Mouse (Mus musculus): ENCODE results near the gene Rngtt. TPM values are rescaled to one million over a fixed set of nuclear protein-coding genes. Genes with fewer than 3 reads are reported as not detected.
"Not testable (repeated sequence)": the region's sequence is repeated elsewhere in the genome, so short reads cannot be mapped to it uniquely, and the experiment has no call there.

The Rngtt gene
- 1 to 10 TPM; 9.5 to 10.0 TPM for total RNA-seq (2021)

GRCm38 (mm10) chr4:33309764-33310757 is at the start of gene Rngtt:
Gene Rngtt, plus strand, starts transcription at chr4:33310311.
- DNase-seq: peak; percentile 95 to 96
- intact Hi-C loops (cut with DNase I): loop anchor here (5.0 kb wide), 2 partner anchors 278 to 1343 kb away; partner anchors contain the start of gene Ube2j1

GRCm38 (mm10) chr4:33260311-33260710 is 49.8 kb upstream of the Rngtt start:
- DNase-seq: no peak
- intact Hi-C loops (cut with DNase I): loop anchor here (2.0 kb wide), 1 partner anchor 14 kb away; no protein-coding TSS in a partner anchor

GRCm38 (mm10) chr4:33261311-33261753 is 48.8 kb upstream of the Rngtt start:
- DNase-seq: peak; percentile 91 to 92
- intact Hi-C loops (cut with DNase I): loop anchor here (1.0 to 2.0 kb wide), 2 partner anchors 11 to 15 kb away; no protein-coding TSS in a partner anchor

- intact Hi-C loops (cut with DNase I): no loop called here
- no peak for DNase-seq
Observed at GRCm38 (mm10) chr4:33262897-33263296, 47.2 kb upstream of the Rngtt start.

GRCm38 (mm10) chr4:33264979-33265726 is 45.0 kb upstream of the Rngtt start:
- DNase-seq: no peak
- intact Hi-C loops (cut with DNase I): loop anchor here (2.0 kb wide), 1 partner anchor 16 kb away; no protein-coding TSS in a partner anchor

GRCm38 (mm10) chr4:33270386-33271314 is 39.5 kb upstream of the Rngtt start:
- intact Hi-C loops (cut with DNase I): no loop called here
- DNase-seq: no peak

GRCm38 (mm10) chr4:33273437-33273836 is 36.7 kb upstream of the Rngtt start:
- DNase-seq: no peak
- intact Hi-C loops (cut with DNase I): no loop called here

GRCm38 (mm10) chr4:33281891-33282685 is 28.0 kb upstream of the Rngtt start:
- peak in 1 of 2 experiments; percentile 4 for DNase-seq
- intact Hi-C loops (cut with DNase I): loop anchor here (2.0 kb wide), 2 partner anchors 17 to 33 kb away; no protein-coding TSS in a partner anchor

- DNase-seq: no peak
- intact Hi-C loops (cut with DNase I): no loop called here
Observed at GRCm38 (mm10) chr4:33284083-33284880, 25.8 kb upstream of the Rngtt start.

GRCm38 (mm10) chr4:33285448-33285847 is 24.7 kb upstream of the Rngtt start:
- no peak for DNase-seq
- intact Hi-C loops (cut with DNase I): no loop called here

GRCm38 (mm10) chr4:33289106-33289650 is 20.9 kb upstream of the Rngtt start:
- intact Hi-C loops (cut with DNase I): no loop called here
- DNase-seq: no peak

GRCm38 (mm10) chr4:33290002-33290401 is 20.1 kb upstream of the Rngtt start, which contains the start of gene Pnrc1:
Gene Pnrc1, minus strand, starts transcription at chr4:33290163.
- DNase-seq: peak; percentile 11 to 29
- intact Hi-C loops (cut with DNase I): no loop called here

- intact Hi-C loops (cut with DNase I): no loop called here
- DNase-seq: peak in 1 of 2 experiments; percentile 3
Observed at GRCm38 (mm10) chr4:33290878-33291277, 19.2 kb upstream of the Rngtt start.

GRCm38 (mm10) chr4:33292409-33293370 is 17.4 kb upstream of the Rngtt start:
- intact Hi-C loops (cut with DNase I): loop anchor here (1.0 to 2.0 kb wide), 4 partner anchors 34 to 168 kb away; partner anchors contain the start of gene Srsf12
- DNase-seq: peak; percentile 82 to 83

GRCm38 (mm10) chr4:33300891-33301665 is 9.0 kb upstream of the Rngtt start:
- intact Hi-C loops (cut with DNase I); DNase-seq: not testable (repeated sequence)

GRCm38 (mm10) chr4:33303057-33303456 is 7.1 kb upstream of the Rngtt start:
- intact Hi-C loops (cut with DNase I): no loop called here
- DNase-seq: no peak
